Mouse (Mus musculus): ENCODE data around the gene Tenm2.

- no peak for TF ChIP-seq CTCF (IDR thresholded peaks at IDR 0.05; ENCODE audit: control insufficient read depth, insufficient read depth, low read length)
- TF ChIP-seq POLR2A (IDR thresholded peaks at IDR 0.05; ENCODE audit: borderline replicate concordance, control insufficient read depth, low read depth, low read length) = no peak
Measured at GRCm38 (mm10) chr11:36137276-36137675, 1098.5 kb downstream of the Tenm2 start.

Measured in bone marrow, adult 2 months (tissue).